Mouse (Mus musculus): ENCODE measurements around the gene Gm10570. TPM values are rescaled to one million over a fixed set of nuclear protein-coding genes. Genes with fewer than 3 reads are reported as not detected.

Gene Gm10570
- total and polyA plus RNA-seq, 3 experiments, result not detected

DNA sequence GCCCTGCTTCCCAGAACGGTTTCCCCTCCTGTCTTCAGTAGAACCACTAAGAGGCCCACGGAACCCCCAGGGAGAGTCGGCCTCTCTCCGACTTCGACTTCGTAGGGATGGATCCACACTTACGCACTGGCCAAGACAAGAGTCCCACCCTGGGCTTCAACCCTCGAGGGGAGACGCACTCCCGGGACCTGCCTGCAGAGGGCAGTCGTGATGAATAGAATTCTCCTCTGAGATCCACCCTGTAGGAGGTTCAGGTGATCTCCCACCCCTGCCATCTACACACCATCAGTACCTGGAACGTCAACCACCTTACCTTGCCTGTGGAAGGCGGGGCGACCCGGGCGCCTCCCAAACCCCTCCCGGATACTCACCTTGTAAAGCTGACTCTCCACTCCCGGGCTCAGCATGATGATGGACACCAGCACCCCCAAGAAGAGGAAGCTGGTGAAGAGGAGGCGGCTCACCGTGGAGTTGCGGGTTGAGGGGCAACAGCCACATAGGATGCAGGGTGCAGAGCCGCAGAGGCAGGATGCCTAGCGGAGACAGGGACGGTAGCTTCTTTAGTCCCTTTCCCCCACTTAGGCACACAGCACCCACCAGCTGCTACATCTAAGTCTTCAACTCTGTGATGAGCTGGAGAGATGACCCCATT lies 43.6 kb downstream of the Gm10570 start:
- peak; percentile 69 for DNase-seq (ENCODE audit: low read depth, low spot score)
- H3K27me3 ChIP-seq (ENCODE audit: control insufficient read depth in 1 of 2, insufficient read depth in 2 of 2, low read length in 2 of 2), result no peaks in the 10 kb centered on the region

DNA sequence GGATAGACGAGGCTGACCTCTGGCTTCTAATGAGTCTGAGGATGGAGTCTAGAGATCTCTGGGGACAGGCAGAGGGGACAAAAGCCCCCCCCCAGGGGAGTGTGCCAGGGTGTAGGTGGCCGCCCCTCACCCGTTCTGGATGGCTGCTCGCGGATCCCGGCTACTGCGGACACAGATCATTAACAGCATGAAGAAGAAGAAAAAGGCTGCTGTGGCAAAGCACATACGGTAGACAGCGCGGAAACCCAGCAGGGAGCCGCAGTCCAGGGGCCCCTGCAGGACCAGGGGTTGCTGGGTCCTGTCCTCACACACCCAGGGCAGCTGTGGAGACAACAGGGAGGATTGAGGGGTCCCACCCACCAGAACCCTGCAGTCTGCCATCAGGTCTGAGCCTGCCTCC lies 44.3 kb downstream of the Gm10570 start:
- no peaks in the 10 kb centered on the region for H3K27me3 ChIP-seq (ENCODE audit: control insufficient read depth in 1 of 2, insufficient read depth in 2 of 2, low read length in 2 of 2)
- no peak overlapping the region for H3K9ac ChIP-seq (ENCODE audit: control insufficient read depth, low read depth, low read length, poor library complexity, severe bottlenecking)
- no peak overlapping the region for H3K27ac ChIP-seq (ENCODE audit: control insufficient read depth, low read depth, low read length)
- no peak for TF ChIP-seq ETS1 (IDR thresholded peaks at IDR 0.05; ENCODE audit: low read depth, low read length)
- no peak for TF ChIP-seq ZKSCAN1 (IDR thresholded peaks at IDR 0.05; ENCODE audit: low read depth, low read length)
- no peak for TF ChIP-seq CHD1 (IDR thresholded peaks at IDR 0.05; ENCODE audit: low read depth, low read length)
- no peak for TF ChIP-seq MXI1 (IDR thresholded peaks at IDR 0.05; ENCODE audit: low read depth, low read length)
- TF ChIP-seq TAL1 (IDR thresholded peaks at IDR 0.05; ENCODE audit: low read length), result no peak
- no peak for TF ChIP-seq E2F4 (IDR thresholded peaks at IDR 0.05; ENCODE audit: borderline replicate concordance, low read depth, low read length)
- TF ChIP-seq MAFK (IDR thresholded peaks at IDR 0.05; ENCODE audit: borderline replicate concordance, low read depth, low read length), result no peak
- no peak for TF ChIP-seq CTCF (IDR thresholded peaks at IDR 0.05 in 2 of 3, conservative IDR thresholded peaks at IDR 0.05 in 1 of 3; ENCODE audit: control insufficient read depth in 1 of 3, insufficient read depth in 1 of 3, low read depth in 2 of 3, low read length in 3 of 3, poor library complexity in 1 of 3, severe bottlenecking in 1 of 3)
- no peak for TF ChIP-seq TCF12 (IDR thresholded peaks at IDR 0.05; ENCODE audit: low read depth, low read length)
- TF ChIP-seq CHD2 (IDR thresholded peaks at IDR 0.05; ENCODE audit: low read length), result no peak
- TF ChIP-seq USF1 (IDR thresholded peaks at IDR 0.05; ENCODE audit: low read depth, low read length), result no peak
- TF ChIP-seq MYC (IDR thresholded peaks at IDR 0.05; ENCODE audit: low read depth, low read length), result no peak
- TF ChIP-seq MAX (IDR thresholded peaks at IDR 0.05; ENCODE audit: low read length), result no peak
- no peak for TF ChIP-seq ELF1 (IDR thresholded peaks at IDR 0.05; ENCODE audit: low read depth, low read length)
- no peaks in the 10 kb centered on the region for H3K9me3 ChIP-seq (replicated peaks; ENCODE audit: insufficient read depth, low read length)
- DNase-seq (ENCODE audit: low read depth, low spot score), result no peak
- no peaks in the 10 kb centered on the region for H3K36me3 ChIP-seq (ENCODE audit: control insufficient read depth in 1 of 2, insufficient read depth in 2 of 2, low read length in 2 of 2)
- H3K4me1 ChIP-seq (ENCODE audit: control insufficient read depth in 1 of 2, insufficient read depth in 2 of 2, low read length in 2 of 2), result peaks cover 0 to 7% of the 10 kb centered on the region in 2 experiments; a peak in 2 of 4 replicates
- no peaks in the 10 kb centered on the region for H3K79me2 ChIP-seq (ENCODE audit: control insufficient read depth, insufficient read depth, low read length, poor library complexity)
- H3K4me3 ChIP-seq (ENCODE audit: control insufficient read depth in 1 of 2, insufficient read depth in 1 of 2, low read depth in 2 of 2, low read length in 2 of 2), result no peak overlapping the region

More for the DNA sequence above, 43.6 kb downstream of the Gm10570 start:
- no peak for TF ChIP-seq ZKSCAN1 (IDR thresholded peaks at IDR 0.05; ENCODE audit: low read depth, low read length)
- TF ChIP-seq CHD2 (IDR thresholded peaks at IDR 0.05; ENCODE audit: low read length), result no peak
- TF ChIP-seq KAT2A (conservative IDR thresholded peaks at IDR 0.05; ENCODE audit: low read depth, low read length), result no peak
- no peak for TF ChIP-seq NRF1 (IDR thresholded peaks at IDR 0.05; ENCODE audit: insufficient read depth, low read depth, low read length, poor library complexity, severe bottlenecking)
- peak; percentile 64 for TF ChIP-seq SMC3 (IDR thresholded peaks at IDR 0.05; ENCODE audit: low read depth, low read length)
- no peak for TF ChIP-seq POLR2A (IDR thresholded peaks at IDR 0.05; ENCODE audit: control insufficient read depth in 1 of 2, insufficient read depth in 1 of 2, low read depth in 1 of 2, low read length in 2 of 2, poor library complexity in 1 of 2)
- no peak for TF ChIP-seq RCOR1 (IDR thresholded peaks at IDR 0.05; ENCODE audit: low read depth, low read length)
- peak; percentile 40 for TF ChIP-seq RAD21 (IDR thresholded peaks at IDR 0.05; ENCODE audit: low read depth, low read length)
- no peak for TF ChIP-seq NELFE (IDR thresholded peaks at IDR 0.05; ENCODE audit: low read depth, low read length)
- TF ChIP-seq MAFK (IDR thresholded peaks at IDR 0.05; ENCODE audit: borderline replicate concordance, low read depth, low read length), result no peak
- no peak for TF ChIP-seq POLR2AphosphoS2 (IDR thresholded peaks at IDR 0.05; ENCODE audit: low read length)
- TF ChIP-seq ELF1 (IDR thresholded peaks at IDR 0.05; ENCODE audit: low read depth, low read length), result no peak
- TF ChIP-seq ZC3H11A (IDR thresholded peaks at IDR 0.05; ENCODE audit: low read depth, low read length), result 0 out of 2 replicates have a peak, but pooled peaks have one; percentile 4
- TF ChIP-seq UBTF (IDR thresholded peaks at IDR 0.05; ENCODE audit: borderline replicate concordance, insufficient read depth, low read depth, low read length), result no peak
- no peak for TF ChIP-seq JUND (IDR thresholded peaks at IDR 0.05; ENCODE audit: low read depth, low read length)
- TF ChIP-seq E2F4 (IDR thresholded peaks at IDR 0.05; ENCODE audit: borderline replicate concordance, low read depth, low read length), result no peak
- no peak for TF ChIP-seq TCF12 (IDR thresholded peaks at IDR 0.05; ENCODE audit: low read depth, low read length)
- TF ChIP-seq CTCF (IDR thresholded peaks at IDR 0.05 in 2 of 3, conservative IDR thresholded peaks at IDR 0.05 in 1 of 3; ENCODE audit: control insufficient read depth in 1 of 3, insufficient read depth in 1 of 3, low read depth in 2 of 3, low read length in 3 of 3, poor library complexity in 1 of 3, severe bottlenecking in 1 of 3), result peak; percentile 77 to 83 (median 83)
- TF ChIP-seq MXI1 (IDR thresholded peaks at IDR 0.05; ENCODE audit: low read depth, low read length), result no peak
- no peak for TF ChIP-seq GABPA (IDR thresholded peaks at IDR 0.05; ENCODE audit: low read depth, low read length)
- TF ChIP-seq MYB (IDR thresholded peaks at IDR 0.05; ENCODE audit: low read depth, low read length), result no peak
- no peak for TF ChIP-seq USF2 (IDR thresholded peaks at IDR 0.05; ENCODE audit: borderline replicate concordance in 1 of 2, insufficient read depth in 1 of 2, low read depth in 1 of 2, low read length in 2 of 2)
- no peak for TF ChIP-seq MEF2A (IDR thresholded peaks at IDR 0.05; ENCODE audit: extremely low read depth, insufficient replicate concordance, low read depth, low read length, poor library complexity, severe bottlenecking)
- no peak for TF ChIP-seq MYC (IDR thresholded peaks at IDR 0.05; ENCODE audit: low read depth, low read length)
- no peak for TF ChIP-seq ZMIZ1 (IDR thresholded peaks at IDR 0.05; ENCODE audit: low read depth, low read length)
- H3K27ac ChIP-seq (ENCODE audit: control insufficient read depth, low read depth, low read length), result no peak overlapping the region
- H3K36me3 ChIP-seq (ENCODE audit: control insufficient read depth in 1 of 2, insufficient read depth in 2 of 2, low read length in 2 of 2), result no peaks in the 10 kb centered on the region
- H3K9me3 ChIP-seq (replicated peaks; ENCODE audit: insufficient read depth, low read length), result no peaks in the 10 kb centered on the region
- H3K79me2 ChIP-seq (ENCODE audit: control insufficient read depth, insufficient read depth, low read length, poor library complexity), result no peaks in the 10 kb centered on the region
- no peak overlapping the region for H3K9ac ChIP-seq (ENCODE audit: control insufficient read depth, low read depth, low read length, poor library complexity, severe bottlenecking)
- H3K4me1 ChIP-seq (ENCODE audit: control insufficient read depth in 1 of 2, insufficient read depth in 2 of 2, low read length in 2 of 2), result peaks cover 0 to 7% of the 10 kb centered on the region in 2 experiments; a peak in 2 of 4 replicates
- H3K4me3 ChIP-seq (ENCODE audit: control insufficient read depth in 1 of 2, insufficient read depth in 1 of 2, low read depth in 2 of 2, low read length in 2 of 2), result no peak overlapping the region

Data from MEL (cell line).